ENCODE assay signal across 8 mouse cellular contexts in genomic region chr11:97435808-97436491, GRCm38 (mm10). TPM values are rescaled to one million over a fixed set of nuclear protein-coding genes. Genes with fewer than 3 reads are reported as not detected.
DNase-seq lines count a peak whose midpoint lies in the region; ATAC-seq lines count a peak whose summit lies in the region.

No protein-coding gene starts in this region.

- no peaks in the 10 kb centered on the region for H3K36me3 ChIP-seq in neural tube, embryonic 12.5 days
- no peaks in the 10 kb centered on the region for H3K36me3 ChIP-seq in forebrain, embryonic 15.5 days
- no peaks in the 10 kb centered on the region for H3K36me3 ChIP-seq in lung, embryonic 15.5 days

- H3K4me1 ChIP-seq in neural tube, embryonic 12.5 days, result peaks cover 36% of the 10 kb centered on the region
- H3K4me1 ChIP-seq in forebrain, embryonic 15.5 days, result peaks cover 21% of the 10 kb centered on the region
- peaks cover 62% of the 10 kb centered on the region for H3K4me1 ChIP-seq in lung, embryonic 15.5 days

- no peak overlapping the region for H3K9ac ChIP-seq in neural tube, embryonic 12.5 days
- no peak overlapping the region for H3K9ac ChIP-seq in forebrain, embryonic 15.5 days (replicated peaks)
- H3K9ac ChIP-seq in lung, embryonic 15.5 days, result peak overlapping the region; percentile 1; the same call in 1 of the 2 replicates

- no peak overlapping the region for H3K4me3 ChIP-seq in neural tube, embryonic 12.5 days
- H3K4me3 ChIP-seq in forebrain, embryonic 15.5 days, result no peak overlapping the region
- no peak overlapping the region for H3K4me3 ChIP-seq in lung, embryonic 15.5 days

- H3K9me3 ChIP-seq in neural tube, embryonic 12.5 days, result no peaks in the 10 kb centered on the region
- no peaks in the 10 kb centered on the region for H3K9me3 ChIP-seq in forebrain, embryonic 15.5 days
- no peaks in the 10 kb centered on the region for H3K9me3 ChIP-seq in lung, embryonic 15.5 days

- H3K27me3 ChIP-seq in neural tube, embryonic 12.5 days (replicated peaks), result peaks cover 30% of the 10 kb centered on the region
- peaks cover 21% of the 10 kb centered on the region; the same call in 1 of the 2 replicates for H3K27me3 ChIP-seq in forebrain, embryonic 15.5 days
- no peaks in the 10 kb centered on the region for H3K27me3 ChIP-seq in lung, embryonic 15.5 days

- no peak for ATAC-seq in neural tube, embryonic 12.5 days (ENCODE audit: low FRiP score, low read depth)
- no peak for ATAC-seq in forebrain, embryonic 15.5 days (replicated peaks)
- 0 out of 2 replicates have a peak, but pooled peaks have one; percentile 2 for ATAC-seq in lung, embryonic 15.5 days (ENCODE audit: borderline replicate concordance, extremely low read depth, low FRiP score, low TSS enrichment)
- ATAC-seq in inflammation-experienced regulatory T-cells, adult 6 months, result no peak

- 67% methylated on average over 13 of the region's 13 CpGs for WGBS in neural tube, embryonic 12.5 days
- WGBS in forebrain, embryonic 15.5 days, result 76% methylated on average over 13 of the region's 13 CpGs
- WGBS in lung, embryonic 15.5 days, result 35% methylated on average over 13 of the region's 13 CpGs

- DNase-seq in neural tube, embryonic 10.5 days (ENCODE audit: extremely low spot score, low spot score), result no peak
- DNase-seq in kidney, adult 18-20 months, result peak; percentile 44
- peak; percentile 72 for DNase-seq in urinary bladder, adult 2 months (ENCODE audit: low spot score)
- no peak for DNase-seq in gastrocnemius, adult 18-20 months (ENCODE audit: low spot score)

- peak overlapping the region; percentile 63; the same call in 1 of the 2 replicates for H3K4me2 ChIP-seq in neural tube, embryonic 12.5 days (replicated peaks)
- no peak overlapping the region for H3K4me2 ChIP-seq in forebrain, embryonic 15.5 days (replicated peaks)
- H3K4me2 ChIP-seq in lung, embryonic 15.5 days, result peak overlapping the region; percentile 62

- H3K27ac ChIP-seq in neural tube, embryonic 12.5 days, result no peak overlapping the region
- 0 out of 2 replicates have a peak overlapping the region, but pooled peaks have one; percentile 19 for H3K27ac ChIP-seq in forebrain, embryonic 15.5 days (replicated peaks)
- peak overlapping the region; percentile 95 for H3K27ac ChIP-seq in lung, embryonic 15.5 days

RNA-seq across cellular contexts. Expression of gene Arhgap23, which starts 20.6 kb away (rescaled TPM):
- polyA plus RNA-seq in neural tube, embryonic 12.5 days (2016; fragmentation: Nextera tagmentation; extraction: Ambion mirVana), result 8.3 and 9.3 TPM in 2 replicates
- polyA plus RNA-seq in forebrain, embryonic 15.5 days (2015; fragmentation: Nextera tagmentation; extraction: Ambion mirVana), result 7.1 and 8.4 TPM in 2 replicates
- polyA plus RNA-seq in lung, embryonic 15.5 days (2015; fragmentation: Nextera tagmentation; extraction: Ambion mirVana), result 7.0 and 7.4 TPM in 2 replicates
- polyA plus RNA-seq in urinary bladder, adult 2 months (2012; rRNA removed), result 26.0 and 33.0 TPM in 2 replicates
- not detected for polyA plus RNA-seq in inflammation-experienced regulatory T-cells, adult 6 months (2017; shearing (Covaris generic))
- total RNA-seq in gastrocnemius, adult 18-20 months (2021), result 1 to 10 TPM; 4.8 to 7.5 TPM

Comparison
In these comparisons a context has a peak if more than half of its experiments do, and no peak if none do; other contexts are left out.
1. DNase-seq: peak in kidney, adult 18-20 months (single experiment) and urinary bladder, adult 2 months (single experiment); none in neural tube, embryonic 10.5 days (single experiment) and gastrocnemius, adult 18-20 months (single experiment).